Mouse (Mus musculus) stomach, embryonic 14.5 days (tissue): Measurements from ENCODE around the gene Sult6b1. TPM values are rescaled to one million over a fixed set of nuclear protein-coding genes. Genes with fewer than 3 reads are reported as not detected.

ENCODE experiments used
- ATAC-seq: fragments of 200-750 bp; cut with Nextera tagmentation; 2 replicates; pipeline ENCODE4 v1.8.0; 2017; ENCODE audit warnings: low read depth, moderate TSS enrichment; ENCODE audit not compliant: insufficient number of reproducible peaks, insufficient read depth, low FRiP score
- H3K27ac ChIP-seq: fragments of 300-500 bp; sonication (generic); 2 replicates; pipeline ENCODE4 v1.5.1; 2014; ENCODE audit warnings: mild to moderate bottlenecking, low read length, moderate library complexity, mixed read lengths
- H3K27me3 ChIP-seq: fragments of 300-500 bp; sonication (generic); 2 replicates; pipeline ENCODE4 v1.6.1; 2014; ENCODE audit warnings: low read length, control low read depth, mixed read lengths; ENCODE audit not compliant: control insufficient read depth, insufficient read depth
- H3K36me3 ChIP-seq: fragments of 300-500 bp; sonication (generic); 2 replicates; pipeline ENCODE4 v1.6.1; 2014; ENCODE audit warnings: mild to moderate bottlenecking, control low read depth, low read length, moderate library complexity, mixed read lengths; ENCODE audit not compliant: control insufficient read depth, insufficient read depth
- H3K4me1 ChIP-seq: fragments of 300-500 bp; sonication (generic); 2 replicates; pipeline ENCODE4 v1.6.1; 2014; ENCODE audit warnings: low read length, control low read depth, mixed read lengths; ENCODE audit not compliant: control insufficient read depth, insufficient read depth
- H3K4me2 ChIP-seq: fragments of 300-500 bp; sonication (generic); replicated peaks from 2 replicates; pipeline ENCODE4 v1.6.1; 2014; ENCODE audit warnings: low read depth, low read length, control low read depth
- H3K4me3 ChIP-seq: fragments of 300-500 bp; sonication (generic); 2 replicates; pipeline ENCODE4 v1.5.1; 2014; ENCODE audit warnings: low read depth, low read length, control low read depth
- H3K9ac ChIP-seq: fragments of 300-500 bp; sonication (generic); replicated peaks from 2 replicates; pipeline ENCODE4 v1.6.1; 2014; ENCODE audit warnings: low read depth, mild to moderate bottlenecking, control low read depth, low read length, moderate library complexity, mixed read lengths
- H3K9me3 ChIP-seq: fragments of 300-500 bp; sonication (generic); 2 replicates; pipeline ENCODE4 v1.6.1; 2016; ENCODE audit warnings: low read depth, low read length, control low read depth; ENCODE audit not compliant: control insufficient read depth
- WGBS: fragments of 180-500 bp; shearing (Covaris S2); extraction: QIAGEN DNeasy Blood & Tissue Kit; methylation state at CpG from one replicate; pipeline ENCODE4 v1.1.7; 2014; 5-methylcytosine and 5-hydroxymethylcytosine counted together
- polyA plus RNA-seq: library from polyadenylated mRNA; unstranded; fragments of >200 nt; fragmentation: Nextera tagmentation; extraction: Ambion mirVana; gene quantifications from 2 replicates; pipeline ENCODE4 v1.2.1, GENCODE M21; 2014

Gene Sult6b1
- polyA plus RNA-seq = 0.24 TPM in 1 of 2 replicates, not detected in the other

- no peaks in the 10 kb centered on the region for H3K36me3 ChIP-seq
- no peaks in the 10 kb centered on the region for H3K4me1 ChIP-seq
- ATAC-seq = no peak
- H3K4me2 ChIP-seq = no peak within 1 kb of the TSS
- no peaks in the 10 kb centered on the region for H3K27me3 ChIP-seq
- no peak within 1 kb of the TSS for H3K27ac ChIP-seq
- H3K4me3 ChIP-seq = no peak within 1 kb of the TSS
- no peak within 1 kb of the TSS for H3K9ac ChIP-seq
- H3K9me3 ChIP-seq = no peaks in the 10 kb centered on the region
- 81% methylated on average over 5 of the region's 5 CpGs for WGBS
Measured at GRCm38 (mm10) chr17:78906892-78907291, at the start of gene Sult6b1. Gene Sult6b1, minus strand, starts transcription at chr17:78906992.

- 60% methylated on average over 8 of the region's 8 CpGs for WGBS
- Histone ChIP-seq H3K36me3 (peaks cover 55% of the 10 kb centered on the region), H3K4me1 (no peaks in the 10 kb centered on the region), H3K4me3 (no peak overlapping the region), H3K9ac (no peak overlapping the region), H3K9me3 (no peaks in the 10 kb centered on the region), H3K4me2 (no peak overlapping the region), H3K27me3 (no peaks in the 10 kb centered on the region), H3K27ac (no peak overlapping the region)
- peak; percentile 28; the same call in 1 of the 2 replicates for ATAC-seq
Measured at GRCm38 (mm10) chr17:78953240-78953639, 46.4 kb upstream of the Sult6b1 start.

- H3K4me3 ChIP-seq = no peak overlapping the region
- no peaks in the 10 kb centered on the region for H3K4me1 ChIP-seq
- H3K27ac ChIP-seq = no peak overlapping the region
- H3K36me3 ChIP-seq = peaks cover 55% of the 10 kb centered on the region
- WGBS = 86% methylated on average over 5 of the region's 5 CpGs
- no peak overlapping the region for H3K4me2 ChIP-seq
- ATAC-seq = no peak
- H3K9ac ChIP-seq = no peak overlapping the region
- no peaks in the 10 kb centered on the region for H3K27me3 ChIP-seq
- no peaks in the 10 kb centered on the region for H3K9me3 ChIP-seq
Measured at GRCm38 (mm10) chr17:78952070-78952469, 45.3 kb upstream of the Sult6b1 start.

GRCm38 (mm10) chr17:78951225-78951624, 44.4 kb upstream of the Sult6b1 start:
- H3K27me3 ChIP-seq = no peaks in the 10 kb centered on the region
- H3K9ac ChIP-seq = no peak overlapping the region
- no peak overlapping the region for H3K4me3 ChIP-seq
- no peak overlapping the region for H3K4me2 ChIP-seq
- ATAC-seq = no peak
- 92% methylated on average over 5 of the region's 5 CpGs for WGBS
- no peak overlapping the region for H3K27ac ChIP-seq
- no peaks in the 10 kb centered on the region for H3K4me1 ChIP-seq
- H3K36me3 ChIP-seq = peaks cover 53% of the 10 kb centered on the region
- H3K9me3 ChIP-seq = no peaks in the 10 kb centered on the region

DNA sequence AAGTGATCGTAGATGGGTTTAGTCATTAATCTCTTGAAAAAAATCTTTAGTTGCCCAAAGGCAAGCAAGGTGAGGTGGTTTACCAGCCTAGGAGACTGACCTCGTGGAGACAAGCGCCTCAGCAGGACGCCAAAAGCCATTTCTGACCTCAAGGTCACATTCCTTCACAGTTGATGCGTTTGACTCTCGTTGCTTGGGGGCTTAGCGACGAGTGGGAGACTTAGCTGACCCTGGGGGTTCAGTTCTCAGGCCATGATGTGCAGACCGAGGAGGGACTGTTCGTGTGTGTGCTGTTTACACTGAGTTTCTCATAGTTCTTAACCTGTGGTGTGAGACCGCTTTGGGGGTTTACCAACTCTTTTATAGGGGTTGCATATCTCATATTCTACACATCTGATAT, 35.8 kb upstream of the Sult6b1 start:
- Histone ChIP-seq H3K4me2 (no peak overlapping the region), H3K27ac (no peak overlapping the region), H3K36me3 (peaks cover 28% of the 10 kb centered on the region), H3K9me3 (no peaks in the 10 kb centered on the region), H3K27me3 (no peaks in the 10 kb centered on the region), H3K4me1 (peaks cover 3% of the 10 kb centered on the region; the same call in 1 of the 2 replicates), H3K4me3 (no peak overlapping the region), H3K9ac (no peak overlapping the region)
- 45% methylated on average over 11 of the region's 11 CpGs for WGBS
- no peak for ATAC-seq

- H3K9me3 ChIP-seq = no peaks in the 10 kb centered on the region
- no peak overlapping the region for H3K4me2 ChIP-seq
- H3K4me1 ChIP-seq = peaks cover 5% of the 10 kb centered on the region; the same call in 1 of the 2 replicates
- no peak overlapping the region for H3K4me3 ChIP-seq
- WGBS = 87% methylated on average over 4 of the region's 4 CpGs
- H3K36me3 ChIP-seq = peaks cover 29% of the 10 kb centered on the region
- H3K27me3 ChIP-seq = no peaks in the 10 kb centered on the region
- H3K27ac ChIP-seq = no peak overlapping the region
- no peak overlapping the region for H3K9ac ChIP-seq
- ATAC-seq = no peak
Measured at GRCm38 (mm10) chr17:78938927-78939326, 32.1 kb upstream of the Sult6b1 start.

DNA sequence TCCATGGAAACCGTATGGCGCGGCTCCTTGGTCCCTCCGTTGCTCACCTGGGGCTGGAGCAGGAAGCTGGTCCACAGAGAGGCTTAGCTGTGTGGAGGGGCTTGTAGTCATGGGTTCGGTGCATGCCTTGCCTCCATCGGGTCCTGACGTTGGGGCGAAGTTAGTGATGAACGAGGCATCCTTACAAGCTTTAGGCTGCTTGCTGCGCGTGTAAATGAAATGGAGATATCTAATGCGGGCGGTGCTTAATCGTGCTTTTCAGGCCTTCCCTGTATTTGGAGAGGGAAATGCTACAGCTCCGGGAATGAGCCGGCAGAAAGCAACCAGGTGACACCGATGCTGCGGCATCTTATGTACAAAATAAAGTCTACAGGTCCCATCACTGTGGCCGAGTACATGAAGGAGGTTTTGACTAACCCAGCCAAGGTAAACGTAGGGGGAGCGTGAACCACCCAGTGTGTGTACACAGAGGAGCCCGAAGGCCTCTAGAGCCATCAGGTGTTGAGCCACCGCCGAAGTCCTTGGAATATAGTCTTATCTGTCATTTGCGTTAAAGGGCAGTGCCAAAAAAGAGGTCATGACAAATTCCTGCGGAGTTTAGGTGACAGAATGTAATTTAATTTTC, 30.5 kb upstream of the Sult6b1 start:
- Histone ChIP-seq H3K27me3 (no peaks in the 10 kb centered on the region), H3K4me3 (peak overlapping the region; percentile 93), H3K9ac (peak overlapping the region; percentile 56), H3K9me3 (no peaks in the 10 kb centered on the region), H3K36me3 (peaks cover 34% of the 10 kb centered on the region), H3K4me1 (peaks cover 5% of the 10 kb centered on the region; the same call in 1 of the 2 replicates), H3K27ac (no peak overlapping the region), H3K4me2 (peak overlapping the region; percentile 53)
- 7% methylated on average over 26 of the region's 26 CpGs for WGBS
- peak; percentile 38; the same call in 1 of the 2 replicates for ATAC-seq

GRCm38 (mm10) chr17:78936466-78937228, 29.9 kb upstream of the Sult6b1 start, which contains the start of the genes Cebpz and Ndufaf7:
Gene Cebpz, minus strand, starts transcription at chr17:78937066.
Gene Ndufaf7, plus strand, starts transcription at chr17:78937136.
- ATAC-seq = peak; percentile 99
- peak within 1 kb of the TSS; percentile 93 for H3K4me3 ChIP-seq
- peaks cover 5% of the 10 kb centered on the region; the same call in 1 of the 2 replicates for H3K4me1 ChIP-seq
- H3K9ac ChIP-seq = peak within 1 kb of the TSS; percentile 74
- peak within 1 kb of the TSS; percentile 66 for H3K4me2 ChIP-seq
- no peaks in the 10 kb centered on the region for H3K27me3 ChIP-seq
- H3K9me3 ChIP-seq = no peaks in the 10 kb centered on the region
- under 1% methylated on average over 45 of the region's 45 CpGs for WGBS
- peaks cover 33% of the 10 kb centered on the region for H3K36me3 ChIP-seq
- H3K27ac ChIP-seq = no peak within 1 kb of the TSS
